Mouse (Mus musculus): Measurements from ENCODE around the gene Lrrc55. TPM values are rescaled to one million over a fixed set of nuclear protein-coding genes. Genes with fewer than 3 reads are reported as not detected.

Lrrc55 gene
- polyA plus RNA-seq, 1 experiment from 2014 or later: 0.09 TPM

- H3K36me3 ChIP-seq (ENCODE audit: control insufficient read depth, insufficient read depth): no peaks in the 10 kb centered on the region
- no peak overlapping the region for H3K4me2 ChIP-seq (ENCODE audit: low read depth, low read length)
- ATAC-seq (ENCODE audit: low read depth): no peak
- no peaks in the 10 kb centered on the region for H3K9me3 ChIP-seq (replicated peaks; ENCODE audit: control insufficient read depth, low read length)
- H3K4me3 ChIP-seq (ENCODE audit: low read depth, low read length): no peak overlapping the region
- H3K4me1 ChIP-seq (ENCODE audit: control insufficient read depth, low read depth, low read length): no peaks in the 10 kb centered on the region
- no peak overlapping the region for H3K27ac ChIP-seq (ENCODE audit: low read length)
- H3K9ac ChIP-seq (ENCODE audit: low read depth, low read length): no peak overlapping the region
- 60% methylated on average over 4 of the region's 4 CpGs for WGBS (ENCODE audit: insufficient replicate concordance)
- no peaks in the 10 kb centered on the region for H3K27me3 ChIP-seq (ENCODE audit: control insufficient read depth, insufficient read depth, low read depth, low read length)
Observed at GRCm38 (mm10) chr2:85160901-85161637, 35.9 kb downstream of the Lrrc55 start.

- Histone ChIP-seq H3K4me3 (ENCODE audit: low read depth, low read length) (no peak overlapping the region), H3K27me3 (ENCODE audit: control insufficient read depth, insufficient read depth, low read depth, low read length) (no peaks in the 10 kb centered on the region), H3K9me3 (replicated peaks; ENCODE audit: control insufficient read depth, low read length) (no peaks in the 10 kb centered on the region), H3K4me1 (ENCODE audit: control insufficient read depth, low read depth, low read length) (no peaks in the 10 kb centered on the region), H3K9ac (ENCODE audit: low read depth, low read length) (no peak overlapping the region), H3K4me2 (ENCODE audit: low read depth, low read length) (no peak overlapping the region), H3K36me3 (ENCODE audit: control insufficient read depth, insufficient read depth) (no peaks in the 10 kb centered on the region), H3K27ac (ENCODE audit: low read length) (no peak overlapping the region)
- no peak for ATAC-seq (ENCODE audit: low read depth)
- WGBS (ENCODE audit: insufficient replicate concordance): 58% methylated on average over 3 of the region's 3 CpGs
Observed at GRCm38 (mm10) chr2:85157382-85157781, 39.6 kb downstream of the Lrrc55 start.

- Histone ChIP-seq H3K27ac (ENCODE audit: low read length) (no peak overlapping the region), H3K9ac (ENCODE audit: low read depth, low read length) (no peak overlapping the region), H3K9me3 (replicated peaks; ENCODE audit: control insufficient read depth, low read length) (no peaks in the 10 kb centered on the region), H3K4me1 (ENCODE audit: control insufficient read depth, low read depth, low read length) (no peaks in the 10 kb centered on the region), H3K36me3 (ENCODE audit: control insufficient read depth, insufficient read depth) (no peaks in the 10 kb centered on the region), H3K27me3 (ENCODE audit: control insufficient read depth, insufficient read depth, low read depth, low read length) (no peaks in the 10 kb centered on the region), H3K4me3 (ENCODE audit: low read depth, low read length) (no peak overlapping the region), H3K4me2 (ENCODE audit: low read depth, low read length) (no peak overlapping the region)
- WGBS (ENCODE audit: insufficient replicate concordance): 45% methylated on average over 5 of the region's 5 CpGs
- ATAC-seq (ENCODE audit: low read depth): no peak
Observed at GRCm38 (mm10) chr2:85156136-85156535, 40.9 kb downstream of the Lrrc55 start.

GRCm38 (mm10) chr2:85155334-85155733, 41.7 kb downstream of the Lrrc55 start:
- H3K4me3 ChIP-seq (ENCODE audit: low read depth, low read length): no peak overlapping the region
- no peak overlapping the region for H3K9ac ChIP-seq (ENCODE audit: low read depth, low read length)
- H3K4me2 ChIP-seq (ENCODE audit: low read depth, low read length): no peak overlapping the region
- no peaks in the 10 kb centered on the region for H3K27me3 ChIP-seq (ENCODE audit: control insufficient read depth, insufficient read depth, low read depth, low read length)
- no peak overlapping the region for H3K27ac ChIP-seq (ENCODE audit: low read length)
- H3K4me1 ChIP-seq (ENCODE audit: control insufficient read depth, low read depth, low read length): no peaks in the 10 kb centered on the region
- 58% methylated on average over 9 of the region's 9 CpGs for WGBS (ENCODE audit: insufficient replicate concordance)
- H3K9me3 ChIP-seq (replicated peaks; ENCODE audit: control insufficient read depth, low read length): no peaks in the 10 kb centered on the region
- no peak for ATAC-seq (ENCODE audit: low read depth)
- H3K36me3 ChIP-seq (ENCODE audit: control insufficient read depth, insufficient read depth): no peaks in the 10 kb centered on the region

GRCm38 (mm10) chr2:85151233-85151632, 45.8 kb downstream of the Lrrc55 start:
- no peaks in the 10 kb centered on the region for H3K9me3 ChIP-seq (replicated peaks; ENCODE audit: control insufficient read depth, low read length)
- 72% methylated on average over 2 of the region's 2 CpGs for WGBS (ENCODE audit: insufficient replicate concordance)
- no peak overlapping the region for H3K4me2 ChIP-seq (ENCODE audit: low read depth, low read length)
- H3K27ac ChIP-seq (ENCODE audit: low read length): no peak overlapping the region
- no peak overlapping the region for H3K9ac ChIP-seq (ENCODE audit: low read depth, low read length)
- no peaks in the 10 kb centered on the region for H3K27me3 ChIP-seq (ENCODE audit: control insufficient read depth, insufficient read depth, low read depth, low read length)
- no peaks in the 10 kb centered on the region for H3K4me1 ChIP-seq (ENCODE audit: control insufficient read depth, low read depth, low read length)
- H3K36me3 ChIP-seq (ENCODE audit: control insufficient read depth, insufficient read depth): no peaks in the 10 kb centered on the region
- H3K4me3 ChIP-seq (ENCODE audit: low read depth, low read length): no peak overlapping the region
- no peak for ATAC-seq (ENCODE audit: low read depth)

GRCm38 (mm10) chr2:85150373-85150772, 46.6 kb downstream of the Lrrc55 start:
- whole genome bisulfite sequencing (ENCODE audit: insufficient replicate concordance): 7% methylated on average over 1 of the region's 1 CpGs

GRCm38 (mm10) chr2:85147481-85147880, 49.5 kb downstream of the Lrrc55 start:
- H3K27ac ChIP-seq (ENCODE audit: low read length): no peak overlapping the region
- 43% methylated on average over 2 of the region's 2 CpGs for WGBS (ENCODE audit: insufficient replicate concordance)
- no peaks in the 10 kb centered on the region for H3K36me3 ChIP-seq (ENCODE audit: control insufficient read depth, insufficient read depth)
- H3K9me3 ChIP-seq (replicated peaks; ENCODE audit: control insufficient read depth, low read length): no peaks in the 10 kb centered on the region
- no peak overlapping the region for H3K4me3 ChIP-seq (ENCODE audit: low read depth, low read length)
- no peaks in the 10 kb centered on the region for H3K27me3 ChIP-seq (ENCODE audit: control insufficient read depth, insufficient read depth, low read depth, low read length)
- H3K4me1 ChIP-seq (ENCODE audit: control insufficient read depth, low read depth, low read length): no peaks in the 10 kb centered on the region
- H3K9ac ChIP-seq (ENCODE audit: low read depth, low read length): no peak overlapping the region
- H3K4me2 ChIP-seq (ENCODE audit: low read depth, low read length): no peak overlapping the region
- ATAC-seq (ENCODE audit: low read depth): no peak

More at GRCm38 (mm10) chr2:85150373-85150772, 46.6 kb downstream of the Lrrc55 start:
- no peak overlapping the region for H3K9ac ChIP-seq (ENCODE audit: low read depth, low read length)
- no peaks in the 10 kb centered on the region for H3K4me1 ChIP-seq (ENCODE audit: control insufficient read depth, low read depth, low read length)
- no peak overlapping the region for H3K4me2 ChIP-seq (ENCODE audit: low read depth, low read length)
- no peaks in the 10 kb centered on the region for H3K27me3 ChIP-seq (ENCODE audit: control insufficient read depth, insufficient read depth, low read depth, low read length)
- H3K36me3 ChIP-seq (ENCODE audit: control insufficient read depth, insufficient read depth): no peaks in the 10 kb centered on the region
- H3K27ac ChIP-seq (ENCODE audit: low read length): no peak overlapping the region
- ATAC-seq (ENCODE audit: low read depth): no peak
- no peaks in the 10 kb centered on the region for H3K9me3 ChIP-seq (replicated peaks; ENCODE audit: control insufficient read depth, low read length)
- H3K4me3 ChIP-seq (ENCODE audit: low read depth, low read length): no peak overlapping the region

GRCm38 (mm10) chr2:85145346-85145745, 51.7 kb downstream of the Lrrc55 start:
- Histone ChIP-seq H3K36me3 (ENCODE audit: control insufficient read depth, insufficient read depth) (no peaks in the 10 kb centered on the region), H3K4me2 (ENCODE audit: low read depth, low read length) (no peak overlapping the region), H3K4me3 (ENCODE audit: low read depth, low read length) (no peak overlapping the region), H3K9ac (ENCODE audit: low read depth, low read length) (no peak overlapping the region), H3K27me3 (ENCODE audit: control insufficient read depth, insufficient read depth, low read depth, low read length) (no peaks in the 10 kb centered on the region), H3K4me1 (ENCODE audit: control insufficient read depth, low read depth, low read length) (no peaks in the 10 kb centered on the region; the same call in 1 of the 2 replicates), H3K9me3 (replicated peaks; ENCODE audit: control insufficient read depth, low read length) (no peaks in the 10 kb centered on the region), H3K27ac (ENCODE audit: low read length) (no peak overlapping the region)
- 34% methylated on average over 3 of the region's 3 CpGs for WGBS (ENCODE audit: insufficient replicate concordance)
- no peak for ATAC-seq (ENCODE audit: low read depth)

GRCm38 (mm10) chr2:85144908-85145307, 52.1 kb downstream of the Lrrc55 start:
- WGBS (ENCODE audit: insufficient replicate concordance): 45% methylated on average over 2 of the region's 2 CpGs
- no peak overlapping the region for H3K4me2 ChIP-seq (ENCODE audit: low read depth, low read length)
- no peaks in the 10 kb centered on the region for H3K27me3 ChIP-seq (ENCODE audit: control insufficient read depth, insufficient read depth, low read depth, low read length)
- ATAC-seq (ENCODE audit: low read depth): no peak
- no peaks in the 10 kb centered on the region; the same call in 1 of the 2 replicates for H3K4me1 ChIP-seq (ENCODE audit: control insufficient read depth, low read depth, low read length)
- H3K36me3 ChIP-seq (ENCODE audit: control insufficient read depth, insufficient read depth): no peaks in the 10 kb centered on the region
- H3K9me3 ChIP-seq (replicated peaks; ENCODE audit: control insufficient read depth, low read length): no peaks in the 10 kb centered on the region
- H3K4me3 ChIP-seq (ENCODE audit: low read depth, low read length): no peak overlapping the region
- H3K27ac ChIP-seq (ENCODE audit: low read length): no peak overlapping the region
- no peak overlapping the region for H3K9ac ChIP-seq (ENCODE audit: low read depth, low read length)
